Mouse (Mus musculus) MEL (cell line): ENCODE measurements at regions not wholly inside any gene's neighbourhood (a gene's known extent, or its start where the extent isn't known, plus 50 kb on each side); places are given as distances from the start of the nearest gene placed in this dataset.

Experiments used
- DNase-seq: peaks from one replicate; pipeline ENCODE4 v3.0.0; 2011; ENCODE audit warnings: low read depth, low spot score
- H3K27ac ChIP-seq: 2 replicates; pipeline ENCODE4 v1.5.1; 2012; ENCODE audit warnings: low read depth, mild to moderate bottlenecking, control low read depth, low read length, moderate library complexity; ENCODE audit not compliant: control insufficient read depth
- H3K27me3 ChIP-seq, 2 experiments: fragments of 150-350 bp in 1 of 2; sonication (generic) in 1 of 2; 2 replicates each; pipeline ENCODE4 v1.6.1; 2012; ENCODE audit warnings: low read length in 2 of 2, mild to moderate bottlenecking in 2 of 2, improper control_type of control experiment in 1 of 2, moderate library complexity in 1 of 2; ENCODE audit not compliant: insufficient read depth in 2 of 2, control insufficient read depth in 1 of 2
- H3K36me3 ChIP-seq, 2 experiments: 2 replicates each; pipeline ENCODE4 v1.6.1; 2012 to 2014; ENCODE audit warnings: low read length in 2 of 2, improper control_type of control experiment in 1 of 2, inconsistent platforms in 1 of 2, mild to moderate bottlenecking in 1 of 2; ENCODE audit not compliant: insufficient read depth in 2 of 2, control insufficient read depth in 1 of 2
- H3K4me1 ChIP-seq, 2 experiments: fragments of 150-350 bp in 1 of 2; sonication (generic) in 1 of 2; 2 replicates each; pipeline ENCODE4 v1.6.1; 2012; ENCODE audit warnings: low read length in 2 of 2, improper control_type of control experiment in 1 of 2, mild to moderate bottlenecking in 1 of 2; ENCODE audit not compliant: insufficient read depth in 2 of 2, control insufficient read depth in 1 of 2
- H3K4me3 ChIP-seq, 2 experiments: fragments of 150-350 bp in 1 of 2; sonication (generic) in 1 of 2; 2 replicates each; pipeline ENCODE4 v1.5.1; 2012; ENCODE audit warnings: low read depth in 2 of 2, low read length in 2 of 2, mild to moderate bottlenecking in 2 of 2, moderate library complexity in 2 of 2, control low read depth in 1 of 2, improper control_type of control experiment in 1 of 2; ENCODE audit not compliant: control insufficient read depth in 1 of 2, insufficient read depth in 1 of 2
- H3K79me2 ChIP-seq: 2 replicates; pipeline ENCODE4 v1.6.1; 2012; ENCODE audit warnings: mild to moderate bottlenecking, low read length, moderate library complexity; ENCODE audit not compliant: control insufficient read depth, poor library complexity, insufficient read depth
- H3K9ac ChIP-seq: 2 replicates; pipeline ENCODE4 v1.6.1; 2012; ENCODE audit warnings: low read depth, mild to moderate bottlenecking, control low read depth, low read length, moderate library complexity; ENCODE audit not compliant: control insufficient read depth, poor library complexity, severe bottlenecking
- H3K9me3 ChIP-seq: fragments of 150-350 bp; sonication (generic); replicated peaks from 2 replicates; pipeline ENCODE4 v1.6.1; 2012; ENCODE audit warnings: mild to moderate bottlenecking, low read length, improper control_type of control experiment, moderate library complexity; ENCODE audit not compliant: insufficient read depth
- BHLHE40 ChIP-seq: IDR thresholded peaks from 2 replicates; pipeline ENCODE4 v1.6.1; 2012; ENCODE audit warnings: low read depth, mild to moderate bottlenecking, inconsistent platforms, low read length, improper control_type of control experiment, borderline replicate concordance
- CHD1 ChIP-seq: IDR thresholded peaks from 2 replicates; pipeline ENCODE4 v1.6.1; 2012; ENCODE audit warnings: low read depth, mild to moderate bottlenecking, inconsistent platforms, low read length, improper control_type of control experiment
- CHD2 ChIP-seq: IDR thresholded peaks from 2 replicates; pipeline ENCODE4 v1.6.1; 2011; ENCODE audit warnings: low read length, improper control_type of control experiment
- E2F4 ChIP-seq: IDR thresholded peaks from 2 replicates; pipeline ENCODE4 v1.6.1; 2011; ENCODE audit warnings: low read depth, low read length, improper control_type of control experiment, borderline replicate concordance
- EP300 ChIP-seq, 2 experiments: IDR thresholded peaks; 2 replicates each; pipeline ENCODE4 v1.6.1; 2011; ENCODE audit warnings: improper control_type of control experiment in 2 of 2, low read length in 2 of 2, low read depth in 1 of 2, mild to moderate bottlenecking in 1 of 2
- ETS1 ChIP-seq: IDR thresholded peaks from 2 replicates; pipeline ENCODE4 v1.6.1; 2012; ENCODE audit warnings: low read depth, mild to moderate bottlenecking, inconsistent platforms, low read length, improper control_type of control experiment, moderate library complexity
- GATA1 ChIP-seq: IDR thresholded peaks from 2 replicates; pipeline ENCODE4 v1.6.1; 2011; ENCODE audit warnings: low read depth, low read length, improper control_type of control experiment
- HCFC1 ChIP-seq: IDR thresholded peaks from 2 replicates; pipeline ENCODE4 v1.6.1; 2012; ENCODE audit warnings: low read depth, mild to moderate bottlenecking, inconsistent platforms, low read length, improper control_type of control experiment, moderate library complexity
- JUND ChIP-seq: IDR thresholded peaks from 2 replicates; pipeline ENCODE4 v1.6.1; 2011; ENCODE audit warnings: low read depth, mild to moderate bottlenecking, improper control_type of control experiment, low read length
- KAT2A ChIP-seq: conservative IDR thresholded peaks from 2 replicates; pipeline ENCODE4 v1.6.1; 2012; ENCODE audit warnings: low read depth, low read length, improper control_type of control experiment, inconsistent platforms
- MAFK ChIP-seq: IDR thresholded peaks from 2 replicates; pipeline ENCODE4 v1.6.1; 2011; ENCODE audit warnings: low read depth, mild to moderate bottlenecking, low read length, improper control_type of control experiment, borderline replicate concordance
- MAX ChIP-seq: IDR thresholded peaks from 2 replicates; pipeline ENCODE4 v1.6.1; 2011; ENCODE audit warnings: low read length, improper control_type of control experiment
- MAZ ChIP-seq: IDR thresholded peaks from 2 replicates; pipeline ENCODE4 v1.6.1; 2012; ENCODE audit warnings: low read depth, mild to moderate bottlenecking, inconsistent platforms, low read length, improper control_type of control experiment
- MXI1 ChIP-seq: IDR thresholded peaks from 2 replicates; pipeline ENCODE4 v1.6.1; 2011; ENCODE audit warnings: mild to moderate bottlenecking, low read depth, low read length, improper control_type of control experiment
- MYB ChIP-seq: IDR thresholded peaks from 2 replicates; pipeline ENCODE4 v1.6.1; 2011; ENCODE audit warnings: mild to moderate bottlenecking, low read depth, low read length, improper control_type of control experiment
- MYC ChIP-seq: IDR thresholded peaks from 2 replicates; pipeline ENCODE4 v1.6.1; 2011; ENCODE audit warnings: low read depth, mild to moderate bottlenecking, low read length, improper control_type of control experiment, moderate library complexity
- NELFE ChIP-seq: IDR thresholded peaks from 2 replicates; pipeline ENCODE4 v1.6.1; 2011; ENCODE audit warnings: low read depth, low read length, improper control_type of control experiment
- NRF1 ChIP-seq: IDR thresholded peaks from 2 replicates; pipeline ENCODE4 v1.6.1; 2014; ENCODE audit warnings: low read depth, mild to moderate bottlenecking, inconsistent platforms, low read length, improper control_type of control experiment, moderate library complexity; ENCODE audit not compliant: poor library complexity, insufficient read depth, severe bottlenecking
- POLR2AphosphoS2 ChIP-seq: IDR thresholded peaks from 2 replicates; pipeline ENCODE4 v1.6.1; 2011; ENCODE audit warnings: low read length, improper control_type of control experiment
- RCOR1 ChIP-seq: IDR thresholded peaks from 2 replicates; pipeline ENCODE4 v1.6.1; 2012; ENCODE audit warnings: low read depth, mild to moderate bottlenecking, inconsistent platforms, low read length, improper control_type of control experiment
- SIN3A ChIP-seq: IDR thresholded peaks from 2 replicates; pipeline ENCODE4 v1.6.1; 2012; ENCODE audit warnings: low read length, improper control_type of control experiment, inconsistent platforms
- TAL1 ChIP-seq: IDR thresholded peaks from 2 replicates; pipeline ENCODE4 v1.6.1; 2012; ENCODE audit warnings: mild to moderate bottlenecking, inconsistent platforms, low read length, moderate library complexity, mixed read lengths
- TCF12 ChIP-seq: IDR thresholded peaks from 2 replicates; pipeline ENCODE4 v1.6.1; 2014; ENCODE audit warnings: low read depth, mild to moderate bottlenecking, inconsistent platforms, low read length, improper control_type of control experiment, moderate library complexity
- USF1 ChIP-seq: IDR thresholded peaks from 2 replicates; pipeline ENCODE4 v1.6.1; 2014; ENCODE audit warnings: low read depth, mild to moderate bottlenecking, inconsistent platforms, low read length, improper control_type of control experiment, moderate library complexity
- ZKSCAN1 ChIP-seq: IDR thresholded peaks from 2 replicates; pipeline ENCODE4 v1.6.1; 2012; ENCODE audit warnings: low read depth, mild to moderate bottlenecking, inconsistent platforms, low read length, improper control_type of control experiment, moderate library complexity
- ZMIZ1 ChIP-seq: IDR thresholded peaks from 2 replicates; pipeline ENCODE4 v1.6.1; 2012; ENCODE audit warnings: low read depth, mild to moderate bottlenecking, inconsistent platforms, low read length, improper control_type of control experiment, moderate library complexity
- ZNF384 ChIP-seq: IDR thresholded peaks from 2 replicates; pipeline ENCODE4 v1.6.1; 2012; ENCODE audit warnings: low read depth, mild to moderate bottlenecking, inconsistent platforms, low read length, improper control_type of control experiment

- TF ChIP-seq MXI1 (peak; percentile 50), MYB (no peak), HCFC1 (peak; percentile 74), CHD1 (no peak)
These were observed 52.3 kb upstream of the Wnt7b start (continued) for GRCm38 (mm10) chr15:85634322-85635141.

- Histone ChIP-seq H3K9me3 (no peaks in the 10 kb centered on the region), H3K27ac (peak overlapping the region; percentile 91), H3K79me2 (no peaks in the 10 kb centered on the region; the same call in 1 of the 2 replicates), H3K27me3 (no peaks in the 10 kb centered on the region), H3K4me3 (peak overlapping the region; percentile 77 to 83), H3K36me3 (peaks cover 0 to 13% of the 10 kb centered on the region in 2 experiments; a peak in 2 of 4 replicates), H3K9ac (peak overlapping the region; percentile 87), H3K4me1 (peaks cover 8 to 14% of the 10 kb centered on the region in 2 experiments)
- DNase-seq, result peak; percentile 84
- peak; percentile 51; the same call in 1 of the 2 replicates for TF ChIP-seq BHLHE40
- TF ChIP-seq NELFE, result no peak
- peak; percentile 69 for TF ChIP-seq MXI1
- 0 out of 2 replicates have a peak, but pooled peaks have one; percentile 35 for TF ChIP-seq HCFC1
- peak; percentile 80; the same call in 1 of the 2 replicates for TF ChIP-seq SIN3A
- peak; percentile 97 for TF ChIP-seq GATA1
- TF ChIP-seq E2F4, result no peak
- peak; percentile 91 for TF ChIP-seq RCOR1
- peak; percentile 91 for TF ChIP-seq ETS1
- TF ChIP-seq POLR2AphosphoS2, result no peak
- TF ChIP-seq MAFK, result peak; percentile 79; the same call in 1 of the 2 replicates
- 0 out of 2 replicates have a peak, but pooled peaks have one; percentile 19 for TF ChIP-seq ZKSCAN1
- peak; percentile 66; the same call in 1 of the 2 replicates for TF ChIP-seq MYC
- peak; percentile 95 for TF ChIP-seq EP300 (IDR thresholded peaks at IDR 0.05; ENCODE audit: low read depth in 1 of 2, low read length in 2 of 2)
- peak; percentile 61 for TF ChIP-seq MAX
- TF ChIP-seq JUND, result no peak
- TF ChIP-seq USF1, result peak; percentile 40
- no peak for TF ChIP-seq KAT2A
- TF ChIP-seq MAZ, result no peak
- no peak for TF ChIP-seq CHD2
- TF ChIP-seq NRF1, result no peak
- no peak for TF ChIP-seq ZNF384
- TF ChIP-seq CHD1, result 0 out of 2 replicates have a peak, but pooled peaks have one; percentile 10
- TF ChIP-seq TAL1, result peak; percentile 81
- 0 out of 2 replicates have a peak, but pooled peaks have one; percentile 30 for TF ChIP-seq ZMIZ1
- peak; percentile 97 for TF ChIP-seq TCF12
These were observed 53.2 kb upstream of the Wnt7b start for GRCm38 (mm10) chr15:85635425-85635824.
